Mouse (Mus musculus): ENCODE data around the gene Yes1. TPM values are rescaled to one million over a fixed set of nuclear protein-coding genes. Genes with fewer than 3 reads are reported as not detected.

Yes1 gene
- polyA plus RNA-seq (2015; fragmentation: Nextera tagmentation; extraction: Ambion mirVana), result 5.4 and 6.8 TPM in 2 replicates

- Histone ChIP-seq H3K4me3 (replicated peaks) (peak within 1 kb of the TSS; percentile 84), H3K27me3 (peaks cover 15% of the 10 kb centered on the region), H3K36me3 (no peaks in the 10 kb centered on the region), H3K27ac (peak within 1 kb of the TSS; percentile 68), H3K9ac (peak within 1 kb of the TSS; percentile 81), H3K4me1 (replicated peaks) (peaks cover 16% of the 10 kb centered on the region; the same call in 1 of the 2 replicates), H3K9me3 (replicated peaks) (no peaks in the 10 kb centered on the region), H3K4me2 (peak within 1 kb of the TSS; percentile 96)
- peak; percentile 74 for DNase-seq
- ATAC-seq (ENCODE audit: low read depth), result peak; percentile 95
- under 1% methylated on average over 53 of the region's 69 CpGs for WGBS (ENCODE audit: insufficient replicate concordance)
Measured at GRCm38 (mm10) chr5:32610801-32611340, at the start of gene Yes1. TSS of gene Yes1 (plus strand) at chr5:32611171.

GRCm38 (mm10) chr5:32564697-32565096 is 46.3 kb upstream of the Yes1 start:
- no peaks in the 10 kb centered on the region for H3K36me3 ChIP-seq
- ATAC-seq (ENCODE audit: low read depth) (no peak), DNase-seq (no peak)
- H3K27ac ChIP-seq, result no peak overlapping the region
- no peaks in the 10 kb centered on the region for H3K27me3 ChIP-seq
- no peak overlapping the region for H3K9ac ChIP-seq
- H3K4me3 ChIP-seq (replicated peaks), result no peak overlapping the region
- 14% methylated on average over 1 of the region's 1 CpGs for WGBS (ENCODE audit: insufficient replicate concordance)
- no peaks in the 10 kb centered on the region for H3K4me1 ChIP-seq (replicated peaks)
- H3K4me2 ChIP-seq, result no peak overlapping the region
- H3K9me3 ChIP-seq (replicated peaks), result no peaks in the 10 kb centered on the region

DNA sequence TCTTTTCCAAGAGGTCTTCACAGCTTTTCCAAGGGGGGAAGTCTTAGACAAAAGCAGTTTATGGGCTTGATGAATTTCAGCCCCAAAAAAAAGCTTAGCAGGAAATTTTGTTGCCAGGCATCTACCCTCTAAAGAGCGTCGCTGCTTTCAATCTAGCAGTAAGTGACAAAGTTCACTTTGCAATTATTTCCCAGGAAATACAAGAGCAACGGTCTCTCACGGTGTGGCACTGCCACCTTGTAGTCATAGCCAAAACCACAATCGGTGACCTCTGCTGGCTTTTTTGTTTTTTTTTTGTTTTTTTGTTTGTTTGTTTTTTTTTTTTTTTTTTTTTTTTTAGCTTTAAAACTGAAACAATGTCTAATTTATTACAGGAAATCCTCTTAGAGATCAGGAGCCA is 39.2 kb upstream of the Yes1 start:
- WGBS (ENCODE audit: insufficient replicate concordance), result 49% methylated on average over 5 of the region's 5 CpGs

DNA sequence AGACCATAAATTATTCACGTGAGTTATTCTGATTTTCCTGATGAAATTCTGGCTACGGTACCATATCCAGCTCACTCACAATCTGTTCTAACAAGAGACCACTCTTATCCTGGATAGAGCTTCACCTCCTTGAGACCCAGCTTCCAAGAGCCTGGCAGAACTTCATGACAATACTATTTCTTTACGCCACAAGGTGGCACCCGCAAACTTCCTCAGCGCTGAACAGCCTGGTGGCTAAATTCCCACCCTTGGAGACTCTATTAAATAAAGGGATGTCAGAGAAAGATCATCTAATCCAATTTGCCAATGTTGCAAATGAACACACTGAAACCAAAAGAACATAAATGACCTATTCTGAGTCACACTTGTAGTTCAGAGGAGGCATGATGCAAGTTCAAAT is 22.8 kb upstream of the Yes1 start:
- Histone ChIP-seq H3K4me1 (replicated peaks) (no peaks in the 10 kb centered on the region), H3K4me2 (no peak overlapping the region), H3K36me3 (no peaks in the 10 kb centered on the region), H3K4me3 (replicated peaks) (no peak overlapping the region), H3K9ac (no peak overlapping the region), H3K27ac (no peak overlapping the region), H3K27me3 (no peaks in the 10 kb centered on the region), H3K9me3 (replicated peaks) (no peaks in the 10 kb centered on the region)
- 11% methylated on average over 5 of the region's 5 CpGs for WGBS (ENCODE audit: insufficient replicate concordance)
- ATAC-seq (ENCODE audit: low read depth) (no peak), DNase-seq (peak; percentile 10)

More for the DNA sequence above, 39.2 kb upstream of the Yes1 start:
- no peak for DNase-seq
- H3K36me3 ChIP-seq, result no peaks in the 10 kb centered on the region
- no peak for ATAC-seq (ENCODE audit: low read depth)
- no peak overlapping the region for H3K27ac ChIP-seq
- no peak overlapping the region for H3K4me3 ChIP-seq (replicated peaks)
- no peaks in the 10 kb centered on the region for H3K9me3 ChIP-seq (replicated peaks)
- H3K27me3 ChIP-seq, result no peaks in the 10 kb centered on the region
- H3K4me2 ChIP-seq, result no peak overlapping the region
- no peaks in the 10 kb centered on the region for H3K4me1 ChIP-seq (replicated peaks)
- H3K9ac ChIP-seq, result no peak overlapping the region

DNA sequence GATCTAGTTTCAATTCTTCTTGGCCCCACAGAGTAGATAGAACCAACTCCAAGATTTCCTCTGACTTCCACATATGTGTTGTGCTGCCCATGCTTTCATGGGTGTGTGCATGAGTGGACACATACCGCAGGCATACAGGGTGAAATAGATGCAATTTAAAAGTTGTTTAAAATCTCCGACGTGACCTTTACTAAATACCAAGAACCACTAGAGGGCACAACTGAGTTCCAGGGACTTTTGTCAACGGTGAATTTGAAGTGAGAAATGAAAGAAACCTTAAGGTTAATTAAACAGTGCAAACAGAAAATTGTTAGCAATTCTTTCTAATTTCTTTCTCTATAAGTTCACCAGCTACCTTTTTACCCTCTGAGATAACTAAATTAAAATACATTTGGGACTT is 17.2 kb upstream of the Yes1 start:
- H3K9ac ChIP-seq, result no peak overlapping the region
- no peak overlapping the region for H3K4me3 ChIP-seq (replicated peaks)
- H3K27ac ChIP-seq, result no peak overlapping the region
- ATAC-seq (ENCODE audit: low read depth) (no peak), DNase-seq (no peak)
- no peaks in the 10 kb centered on the region for H3K27me3 ChIP-seq
- no peaks in the 10 kb centered on the region for H3K4me1 ChIP-seq (replicated peaks)
- 15% methylated on average over 4 of the region's 4 CpGs for WGBS (ENCODE audit: insufficient replicate concordance)
- H3K4me2 ChIP-seq, result no peak overlapping the region
- no peaks in the 10 kb centered on the region for H3K9me3 ChIP-seq (replicated peaks)
- no peaks in the 10 kb centered on the region for H3K36me3 ChIP-seq

GRCm38 (mm10) chr5:32594358-32594757 is 16.6 kb upstream of the Yes1 start:
- H3K4me3 ChIP-seq (replicated peaks), result no peak overlapping the region
- no peak for ATAC-seq (ENCODE audit: low read depth)
- DNase-seq, result no peak
- 19% methylated on average over 5 of the region's 5 CpGs for WGBS (ENCODE audit: insufficient replicate concordance)
- H3K4me2 ChIP-seq, result no peak overlapping the region
- no peaks in the 10 kb centered on the region for H3K36me3 ChIP-seq
- H3K9me3 ChIP-seq (replicated peaks), result no peaks in the 10 kb centered on the region
- no peaks in the 10 kb centered on the region for H3K4me1 ChIP-seq (replicated peaks)
- no peak overlapping the region for H3K27ac ChIP-seq
- no peaks in the 10 kb centered on the region for H3K27me3 ChIP-seq
- H3K9ac ChIP-seq, result no peak overlapping the region

DNA sequence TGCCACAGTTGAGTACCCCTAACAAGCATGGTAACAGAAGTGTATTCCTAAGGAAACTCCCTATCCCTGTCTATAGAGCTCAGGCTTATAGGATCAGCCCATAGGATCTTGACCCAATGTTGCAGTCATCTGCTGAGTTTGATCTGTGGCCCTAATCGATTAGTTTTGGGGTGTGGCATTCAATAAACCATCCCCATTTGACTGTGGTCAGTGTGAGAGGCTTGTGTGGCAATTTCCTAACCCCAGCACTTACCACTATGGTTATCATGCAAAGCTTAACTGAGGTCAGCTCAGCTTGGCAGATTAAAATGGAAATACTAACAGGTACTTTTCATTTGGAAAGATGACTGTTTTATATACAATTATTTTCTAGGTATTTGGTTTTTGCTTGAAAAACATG is 5.1 kb upstream of the Yes1 start:
- 47% methylated on average over 1 of the region's 1 CpGs for WGBS (ENCODE audit: insufficient replicate concordance)
- no peak overlapping the region for H3K4me3 ChIP-seq (replicated peaks)
- peaks cover 9% of the 10 kb centered on the region for H3K27me3 ChIP-seq
- DNase-seq, result no peak
- ATAC-seq (ENCODE audit: low read depth), result no peak
- H3K4me1 ChIP-seq (replicated peaks), result peaks cover 10% of the 10 kb centered on the region; the same call in 1 of the 2 replicates
- H3K9ac ChIP-seq, result no peak overlapping the region
- no peak overlapping the region for H3K4me2 ChIP-seq
- H3K27ac ChIP-seq, result no peak overlapping the region
- no peaks in the 10 kb centered on the region for H3K9me3 ChIP-seq (replicated peaks)
- no peaks in the 10 kb centered on the region for H3K36me3 ChIP-seq

DNA sequence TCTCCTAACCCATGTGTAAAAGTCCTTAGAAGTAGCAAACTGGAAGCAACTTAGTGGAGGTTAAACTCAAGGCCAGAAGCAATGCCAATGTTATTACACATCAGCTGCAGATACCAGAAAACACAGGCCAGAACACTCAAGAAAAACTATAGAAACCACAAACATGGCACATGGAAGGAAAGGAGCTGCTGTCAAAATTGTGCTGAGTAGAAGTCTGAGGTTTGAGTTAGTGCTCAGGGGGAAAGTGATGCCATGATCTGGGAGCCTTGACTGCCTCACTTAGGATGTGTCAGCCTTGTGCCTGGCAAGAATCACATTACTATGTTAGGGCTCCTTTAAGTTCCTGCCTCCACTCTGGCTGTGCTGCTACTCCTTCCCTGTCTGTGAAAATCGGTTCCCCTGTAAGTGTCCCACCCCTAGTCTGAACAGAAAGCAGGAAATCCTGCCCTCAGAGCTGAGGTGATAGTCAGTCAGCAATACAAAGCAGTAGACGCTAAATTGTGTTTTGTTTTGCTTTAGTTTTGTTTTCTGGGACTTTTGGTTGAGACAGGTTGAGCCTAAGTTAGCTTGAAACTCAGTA is 3.1 kb upstream of the Yes1 start:
- Histone ChIP-seq H3K27ac (no peak overlapping the region), H3K9ac (no peak overlapping the region), H3K4me2 (no peak overlapping the region), H3K36me3 (no peaks in the 10 kb centered on the region), H3K9me3 (replicated peaks) (no peaks in the 10 kb centered on the region), H3K27me3 (peaks cover 15% of the 10 kb centered on the region), H3K4me1 (replicated peaks) (peaks cover 16% of the 10 kb centered on the region; the same call in 1 of the 2 replicates), H3K4me3 (replicated peaks) (no peak overlapping the region)
- ATAC-seq (ENCODE audit: low read depth) (no peak), DNase-seq (no peak)
- 4% methylated on average over 2 of the region's 2 CpGs for WGBS (ENCODE audit: insufficient replicate concordance)

DNA sequence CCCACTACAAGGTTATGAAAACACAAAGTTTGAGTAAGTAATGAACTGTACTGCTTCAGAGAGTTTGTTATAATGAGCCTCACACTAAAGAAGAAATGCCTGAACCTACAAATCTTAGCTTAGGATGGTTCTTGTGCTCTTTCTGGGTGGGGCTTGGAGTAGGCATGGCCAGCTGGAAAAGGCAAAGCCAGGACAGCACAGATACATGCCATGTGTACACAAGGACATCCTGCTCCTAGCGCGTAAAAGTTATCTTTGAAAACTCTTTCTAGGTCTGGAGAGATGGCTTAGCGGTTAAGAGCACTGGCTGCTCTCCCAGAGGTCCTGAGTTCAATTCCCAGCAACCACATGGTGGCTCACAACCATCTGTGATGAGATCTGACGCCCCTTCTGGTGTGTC is 2.5 kb upstream of the Yes1 start:
- no peak overlapping the region for H3K27ac ChIP-seq

DNA sequence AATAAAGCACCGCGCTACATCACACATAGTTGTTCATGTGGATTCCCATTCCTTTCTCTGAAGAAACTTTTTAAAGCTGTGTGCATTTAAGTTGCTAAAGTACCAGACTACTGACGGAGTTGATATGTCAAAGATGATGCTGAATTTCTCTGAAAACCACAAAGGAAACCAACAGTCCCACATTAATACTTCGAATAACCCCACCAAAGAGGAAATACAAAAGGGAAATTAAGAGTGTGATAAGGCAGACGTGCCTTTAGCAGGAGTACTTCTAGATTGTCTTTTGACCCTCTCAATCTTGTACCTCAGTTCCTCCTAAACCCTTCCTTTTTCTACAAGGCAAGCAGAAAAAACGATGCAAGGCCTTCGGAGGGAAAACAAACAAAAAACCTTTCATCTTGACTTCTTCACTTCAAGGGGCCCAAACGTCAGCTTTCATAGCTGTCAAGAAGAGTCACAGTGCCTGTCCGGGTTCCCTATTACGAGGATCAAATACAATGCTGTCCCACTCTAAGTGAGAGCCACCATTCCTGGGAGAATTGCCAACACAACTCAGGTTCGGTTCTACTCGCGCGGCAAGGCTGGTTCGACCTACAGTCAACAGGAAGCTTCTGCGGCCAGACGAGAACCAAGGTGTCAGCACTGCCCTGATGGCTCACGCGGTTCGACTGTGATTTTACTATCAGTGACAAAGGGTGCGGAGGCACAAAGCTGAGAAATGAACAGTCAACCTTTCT is 739 bp upstream of the Yes1 start:
- H3K36me3 ChIP-seq, result no peaks in the 10 kb centered on the region

More for the DNA sequence above, 2.5 kb upstream of the Yes1 start:
- 69% methylated on average over 4 of the region's 4 CpGs for WGBS (ENCODE audit: insufficient replicate concordance)
- Histone ChIP-seq H3K9me3 (replicated peaks) (no peaks in the 10 kb centered on the region), H3K4me1 (replicated peaks) (peaks cover 16% of the 10 kb centered on the region; the same call in 1 of the 2 replicates), H3K36me3 (no peaks in the 10 kb centered on the region), H3K4me3 (replicated peaks) (no peak overlapping the region), H3K4me2 (no peak overlapping the region), H3K27me3 (peaks cover 15% of the 10 kb centered on the region), H3K9ac (no peak overlapping the region)
- ATAC-seq (ENCODE audit: low read depth), result no peak
- no peak for DNase-seq

DNA sequence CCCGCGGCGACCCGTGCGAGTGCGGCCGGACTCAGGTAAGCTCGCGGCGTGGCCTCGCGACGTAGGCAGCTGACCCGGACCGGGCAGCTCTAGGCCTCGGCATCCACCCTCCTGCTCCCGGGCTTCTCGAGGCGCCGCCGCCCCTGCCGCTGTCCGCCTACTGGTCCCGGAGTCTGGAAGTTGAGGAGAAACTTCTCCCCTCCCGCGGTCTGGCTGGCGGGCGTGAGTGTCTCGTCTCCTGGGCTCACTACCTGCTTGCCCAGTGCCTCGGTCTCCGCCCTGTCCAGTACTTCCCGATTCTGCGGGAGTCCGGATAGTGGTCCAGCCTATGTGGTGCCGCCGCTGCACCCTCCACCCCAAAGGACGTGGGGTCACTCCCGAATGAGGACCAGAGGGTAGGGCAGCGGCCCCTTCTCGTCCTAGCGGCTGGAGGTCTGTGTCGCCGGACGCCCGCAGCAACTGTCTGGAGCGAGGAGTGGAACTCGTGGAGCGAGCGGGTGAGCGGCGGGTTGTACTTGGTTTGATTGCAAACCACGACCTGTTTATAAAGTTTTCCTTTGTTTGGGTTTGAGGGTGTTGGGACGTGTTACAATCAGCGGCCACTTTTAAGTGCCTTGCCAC is 480 bp downstream of the Yes1 start:
- Histone ChIP-seq H3K27me3 (peaks cover 15% of the 10 kb centered on the region), H3K9me3 (replicated peaks) (no peaks in the 10 kb centered on the region), H3K9ac (peak overlapping the region; percentile 81), H3K4me3 (replicated peaks) (peak overlapping the region; percentile 84), H3K36me3 (no peaks in the 10 kb centered on the region), H3K4me1 (replicated peaks) (peaks cover 16% of the 10 kb centered on the region; the same call in 1 of the 2 replicates), H3K4me2 (peak overlapping the region; percentile 96), H3K27ac (peak overlapping the region; percentile 55)
- peak; percentile 40 for DNase-seq
- WGBS (ENCODE audit: insufficient replicate concordance), result under 1% methylated on average over 52 of the region's 54 CpGs
- ATAC-seq (ENCODE audit: low read depth), result peak; percentile 66

More for the DNA sequence above, 739 bp upstream of the Yes1 start:
- WGBS (ENCODE audit: insufficient replicate concordance), result 10% methylated on average over 21 of the region's 21 CpGs
- Histone ChIP-seq H3K9ac (peak overlapping the region; percentile 81), H3K9me3 (replicated peaks) (no peaks in the 10 kb centered on the region), H3K4me2 (peak overlapping the region; percentile 96), H3K27me3 (peaks cover 15% of the 10 kb centered on the region), H3K27ac (peak overlapping the region; percentile 68), H3K4me1 (replicated peaks) (peaks cover 16% of the 10 kb centered on the region; the same call in 1 of the 2 replicates), H3K4me3 (replicated peaks) (peak overlapping the region; percentile 84)
- no peak for DNase-seq
- ATAC-seq (ENCODE audit: low read depth), result peak; percentile 13; the same call in 1 of the 2 replicates
